Mouse (Mus musculus): ENCODE measurements around the gene Dscam.
A peak's percentile ranks its signal among the peaks of the same experiment; 100 is the strongest.

Gene Dscam

GRCm38 (mm10) chr16:96943648-96944047 lies 226.9 kb downstream of the Dscam start:
- DNase-seq (ENCODE audit: low spot score) = no peak

- no peak for DNase-seq (ENCODE audit: low spot score)
Measured at GRCm38 (mm10) chr16:96934795-96935194, 235.8 kb downstream of the Dscam start.

- no peak for DNase-seq (ENCODE audit: low spot score)
Measured at GRCm38 (mm10) chr16:96932211-96932610, 238.3 kb downstream of the Dscam start.

GRCm38 (mm10) chr16:96931771-96932170 lies 238.8 kb downstream of the Dscam start:
- no peak for DNase-seq (ENCODE audit: low spot score)

- DNase-seq (ENCODE audit: low spot score) = no peak
Measured at GRCm38 (mm10) chr16:96928011-96928410, 242.5 kb downstream of the Dscam start.

- no peak for DNase-seq (ENCODE audit: low spot score)
Measured at GRCm38 (mm10) chr16:96927408-96927807, 243.1 kb downstream of the Dscam start.

- DNase-seq (ENCODE audit: low spot score) = no peak
Measured at GRCm38 (mm10) chr16:96926977-96927376, 243.6 kb downstream of the Dscam start.

GRCm38 (mm10) chr16:96923941-96924340 lies 246.6 kb downstream of the Dscam start:
- no peak for DNase-seq (ENCODE audit: low spot score)

GRCm38 (mm10) chr16:96914495-96914894 lies 256.1 kb downstream of the Dscam start:
- DNase-seq (ENCODE audit: low spot score) = no peak

GRCm38 (mm10) chr16:96912836-96913235 lies 257.7 kb downstream of the Dscam start:
- DNase-seq (ENCODE audit: low spot score) = no peak

GRCm38 (mm10) chr16:96912103-96912502 lies 258.4 kb downstream of the Dscam start:
- no peak for DNase-seq (ENCODE audit: low spot score)

- no peak for DNase-seq (ENCODE audit: low spot score)
Measured at GRCm38 (mm10) chr16:96910405-96911164, 260.0 kb downstream of the Dscam start.

- no peak for DNase-seq (ENCODE audit: low spot score)
Measured at GRCm38 (mm10) chr16:96907818-96908217, 262.7 kb downstream of the Dscam start.

- DNase-seq (ENCODE audit: low spot score) = no peak
Measured at GRCm38 (mm10) chr16:96907081-96907480, 263.5 kb downstream of the Dscam start.

- peak; percentile 24 for DNase-seq (ENCODE audit: low spot score)
Measured at GRCm38 (mm10) chr16:96906630-96907029, 263.9 kb downstream of the Dscam start.

GRCm38 (mm10) chr16:96904761-96905160 lies 265.8 kb downstream of the Dscam start:
- no peak for DNase-seq (ENCODE audit: low spot score)

- no peak for DNase-seq (ENCODE audit: low spot score)
Measured at GRCm38 (mm10) chr16:96904359-96904758, 266.2 kb downstream of the Dscam start.

GRCm38 (mm10) chr16:96902596-96902995 lies 268.0 kb downstream of the Dscam start:
- no peak for DNase-seq (ENCODE audit: low spot score)

GRCm38 (mm10) chr16:96901234-96902014 lies 269.1 kb downstream of the Dscam start:
- DNase-seq (ENCODE audit: low spot score) = no peak

- DNase-seq (ENCODE audit: low spot score) = no peak
Measured at GRCm38 (mm10) chr16:96899329-96899728, 271.2 kb downstream of the Dscam start.

- no peak for DNase-seq (ENCODE audit: low spot score)
Measured at GRCm38 (mm10) chr16:96896510-96897133, 273.9 kb downstream of the Dscam start.

- DNase-seq (ENCODE audit: low spot score) = no peak
Measured at GRCm38 (mm10) chr16:96888036-96888435, 282.5 kb downstream of the Dscam start.

GRCm38 (mm10) chr16:96885817-96886216 lies 284.7 kb downstream of the Dscam start:
- DNase-seq (ENCODE audit: low spot score) = no peak

All from yolk sac, embryonic 10.5 days (tissue).